Mouse (Mus musculus) embryonic facial prominence, embryonic 11.5 days (tissue): Measurements from ENCODE around the gene Cgrrf1. TPM values are rescaled to one million over a fixed set of nuclear protein-coding genes. Genes with fewer than 3 reads are reported as not detected.

ENCODE experiments used
- ATAC-seq: fragments of 200-750 bp; cut with Nextera tagmentation; replicated peaks from 2 replicates; pipeline ENCODE4 v1.8.0; 2017; ENCODE audit warnings: low read depth; ENCODE audit not compliant: insufficient number of reproducible peaks, low FRiP score, low TSS enrichment
- DNase-seq: peaks from one replicate; pipeline ENCODE4 v3.0.0-alpha.2; 2015; ENCODE audit warnings: low spot score
- H3K27ac ChIP-seq: fragments of 300-500 bp; sonication (generic); replicated peaks from 2 replicates; pipeline ENCODE4 v1.5.1; 2014; ENCODE audit warnings: mild to moderate bottlenecking, low read depth, low read length, control low read depth
- H3K27me3 ChIP-seq: fragments of 300-500 bp; sonication (generic); 2 replicates; pipeline ENCODE4 v1.6.1; 2014; ENCODE audit warnings: mild to moderate bottlenecking, low read length, moderate library complexity, mixed read lengths; ENCODE audit not compliant: control insufficient read depth, insufficient read depth
- H3K36me3 ChIP-seq: fragments of 300-500 bp; sonication (generic); replicated peaks from 2 replicates; pipeline ENCODE4 v1.6.1; 2014; ENCODE audit warnings: low read depth, mild to moderate bottlenecking, low read length, moderate library complexity, mixed read lengths; ENCODE audit not compliant: control insufficient read depth, insufficient read depth
- H3K4me1 ChIP-seq: fragments of 300-500 bp; sonication (generic); 2 replicates; pipeline ENCODE4 v1.6.1; 2014; ENCODE audit warnings: low read length, mixed read lengths; ENCODE audit not compliant: control insufficient read depth, insufficient read depth
- H3K4me2 ChIP-seq: fragments of 300-500 bp; sonication (generic); 2 replicates; pipeline ENCODE4 v1.6.1; 2014; ENCODE audit warnings: low read depth, mild to moderate bottlenecking, control low read depth, low read length, moderate library complexity
- H3K4me3 ChIP-seq: fragments of 300-500 bp; sonication (generic); 2 replicates; pipeline ENCODE4 v1.5.1; 2014; ENCODE audit warnings: low read depth, low read length, control low read depth
- H3K9ac ChIP-seq: fragments of 300-500 bp; sonication (generic); replicated peaks from 2 replicates; pipeline ENCODE4 v1.6.1; 2014; ENCODE audit warnings: mild to moderate bottlenecking, control low read depth, low read length
- H3K9me3 ChIP-seq: fragments of 300-500 bp; sonication (generic); replicated peaks from 2 replicates; pipeline ENCODE4 v1.6.1; 2016; ENCODE audit warnings: mild to moderate bottlenecking, low read length, inconsistent platforms, mixed read lengths; ENCODE audit not compliant: control insufficient read depth
- WGBS: fragments of 180-500 bp; shearing (Covaris S2); extraction: QIAGEN DNeasy Blood & Tissue Kit; methylation state at CpG from one replicate; pipeline ENCODE4 v1.1.7; 2014; 5-methylcytosine and 5-hydroxymethylcytosine counted together
- polyA plus RNA-seq: library from polyadenylated mRNA; unstranded; fragments of >200 nt; fragmentation: Nextera tagmentation; extraction: Ambion mirVana; gene quantifications from 2 replicates; pipeline ENCODE4 v1.2.1, GENCODE M21; 2014

Gene Cgrrf1
- polyA plus RNA-seq, 1 experiment from 2014 or later = 33.9 TPM

- H3K4me3 ChIP-seq = no peak overlapping the region
- no peak for ATAC-seq
- H3K9me3 ChIP-seq = no peaks in the 10 kb centered on the region
- no peak overlapping the region for H3K9ac ChIP-seq
- no peak overlapping the region for H3K27ac ChIP-seq
- H3K4me2 ChIP-seq = no peak overlapping the region
- no peaks in the 10 kb centered on the region for H3K27me3 ChIP-seq
- H3K36me3 ChIP-seq = no peaks in the 10 kb centered on the region
- DNase-seq = peak; percentile 3
- H3K4me1 ChIP-seq = no peaks in the 10 kb centered on the region
- WGBS = 73% methylated on average over 4 of the region's 4 CpGs
Measured at GRCm38 (mm10) chr14:46790303-46790702, 41.6 kb upstream of the Cgrrf1 start.

DNA sequence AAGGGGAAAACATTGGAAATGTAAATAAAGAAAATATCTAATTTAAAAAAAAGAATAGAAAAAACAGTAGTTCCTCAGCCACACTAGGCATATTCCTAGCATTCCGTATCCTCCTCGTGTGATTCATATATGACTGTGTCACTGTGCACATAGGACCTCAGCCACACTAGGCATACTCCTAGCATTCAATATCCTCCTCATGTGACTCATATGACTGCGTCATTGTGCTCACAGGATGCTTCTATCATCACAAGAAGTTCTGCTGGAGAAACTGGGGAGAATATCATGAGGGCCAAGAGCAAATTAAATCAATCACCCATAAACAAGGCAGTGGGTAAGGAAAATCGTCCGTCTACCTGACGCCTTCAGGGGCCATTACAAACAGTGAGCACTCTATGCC, 41.2 kb upstream of the Cgrrf1 start:
- 95% methylated on average over 6 of the region's 6 CpGs for WGBS
- DNase-seq (no peak), ATAC-seq (no peak)
- Histone ChIP-seq H3K4me3 (no peak overlapping the region), H3K4me1 (no peaks in the 10 kb centered on the region), H3K36me3 (no peaks in the 10 kb centered on the region), H3K9me3 (no peaks in the 10 kb centered on the region), H3K27me3 (no peaks in the 10 kb centered on the region), H3K27ac (no peak overlapping the region), H3K9ac (no peak overlapping the region), H3K4me2 (no peak overlapping the region)

- Histone ChIP-seq H3K9me3 (no peaks in the 10 kb centered on the region), H3K4me3 (no peak overlapping the region), H3K27ac (no peak overlapping the region), H3K36me3 (no peaks in the 10 kb centered on the region), H3K4me2 (no peak overlapping the region), H3K9ac (no peak overlapping the region), H3K4me1 (no peaks in the 10 kb centered on the region), H3K27me3 (no peaks in the 10 kb centered on the region)
- ATAC-seq = no peak
- no peak for DNase-seq
- 89% methylated on average over 5 of the region's 5 CpGs for WGBS
Measured at GRCm38 (mm10) chr14:46794157-46794556, 37.8 kb upstream of the Cgrrf1 start.

DNA sequence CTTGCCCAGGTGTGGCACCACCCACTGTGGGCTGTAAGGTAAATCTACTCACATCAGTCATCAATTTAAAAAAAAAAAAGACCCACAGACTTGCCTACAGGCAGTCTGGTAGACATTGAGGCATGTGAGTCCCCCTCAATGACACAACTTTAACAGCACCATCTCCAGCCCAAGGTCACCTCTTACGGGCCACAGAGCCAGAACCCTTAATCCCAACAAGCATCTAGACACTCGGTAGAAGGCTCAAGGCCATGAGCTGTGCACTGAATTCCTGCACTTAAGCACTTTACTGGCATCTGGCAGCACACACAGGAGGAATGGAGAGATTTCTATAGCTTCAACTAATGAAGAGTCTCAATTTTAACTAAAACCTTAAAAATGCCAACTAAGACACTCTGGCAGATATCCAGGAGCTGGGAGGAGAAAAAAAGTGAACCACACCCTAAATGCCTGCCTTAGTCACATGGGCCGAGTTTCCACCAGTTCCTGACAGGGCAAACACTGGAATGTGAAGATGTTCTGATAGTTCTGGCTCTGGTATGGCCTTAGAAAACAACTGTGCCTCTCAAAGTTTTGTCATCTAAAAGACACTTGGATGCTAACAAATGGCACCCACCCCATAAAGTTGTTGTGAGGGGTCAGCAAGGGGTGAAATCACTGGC, 31.1 kb upstream of the Cgrrf1 start:
- Histone ChIP-seq H3K27me3 (no peaks in the 10 kb centered on the region), H3K4me2 (no peak overlapping the region), H3K9ac (no peak overlapping the region), H3K9me3 (no peaks in the 10 kb centered on the region), H3K36me3 (no peaks in the 10 kb centered on the region), H3K4me1 (no peaks in the 10 kb centered on the region), H3K27ac (no peak overlapping the region), H3K4me3 (no peak overlapping the region)
- no peak for DNase-seq
- 91% methylated on average over 3 of the region's 3 CpGs for WGBS
- no peak for ATAC-seq

DNA sequence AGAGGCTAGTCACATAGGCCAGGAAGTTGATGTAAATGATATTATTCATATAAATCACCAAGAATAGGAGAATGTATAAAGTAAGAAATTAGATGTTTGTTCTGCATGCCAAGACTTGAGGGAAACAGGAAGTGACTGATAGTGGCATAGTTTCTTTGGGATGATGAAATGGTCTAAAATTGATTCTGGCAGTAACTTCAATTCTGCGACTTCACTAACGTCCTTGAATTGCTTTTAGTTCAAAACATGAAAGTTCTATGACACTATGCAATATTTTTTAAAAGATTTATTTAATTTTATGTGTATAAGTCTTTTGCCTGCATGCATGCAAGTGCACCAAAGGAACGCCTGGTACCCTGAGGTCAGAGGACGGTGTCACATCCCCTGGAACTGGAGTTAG, 28.7 kb upstream of the Cgrrf1 start:
- ATAC-seq (no peak), DNase-seq (no peak)
- H3K4me2 ChIP-seq = no peak overlapping the region
- no peaks in the 10 kb centered on the region for H3K27me3 ChIP-seq
- H3K27ac ChIP-seq = no peak overlapping the region
- WGBS = 89% methylated on average over 4 of the region's 4 CpGs
- H3K4me1 ChIP-seq = no peaks in the 10 kb centered on the region
- no peak overlapping the region for H3K4me3 ChIP-seq
- H3K9me3 ChIP-seq = no peaks in the 10 kb centered on the region
- H3K9ac ChIP-seq = no peak overlapping the region
- H3K36me3 ChIP-seq = no peaks in the 10 kb centered on the region

GRCm38 (mm10) chr14:46803791-46804190, 28.1 kb upstream of the Cgrrf1 start:
- H3K9ac ChIP-seq = no peak overlapping the region
- WGBS = 76% methylated on average over 1 of the region's 1 CpGs

GRCm38 (mm10) chr14:46806186-46806585, 25.7 kb upstream of the Cgrrf1 start:
- WGBS = 90% methylated on average over 5 of the region's 5 CpGs
- no peak overlapping the region for H3K9ac ChIP-seq

More at GRCm38 (mm10) chr14:46803791-46804190, 28.1 kb upstream of the Cgrrf1 start:
- Histone ChIP-seq H3K4me1 (no peaks in the 10 kb centered on the region), H3K9me3 (no peaks in the 10 kb centered on the region), H3K4me2 (no peak overlapping the region), H3K27me3 (no peaks in the 10 kb centered on the region), H3K27ac (no peak overlapping the region), H3K36me3 (no peaks in the 10 kb centered on the region), H3K4me3 (no peak overlapping the region)
- DNase-seq = no peak
- ATAC-seq = no peak

GRCm38 (mm10) chr14:46807927-46808326, 24.0 kb upstream of the Cgrrf1 start:
- Histone ChIP-seq H3K4me3 (no peak overlapping the region), H3K9me3 (no peaks in the 10 kb centered on the region), H3K27ac (no peak overlapping the region), H3K4me2 (no peak overlapping the region), H3K4me1 (no peaks in the 10 kb centered on the region), H3K36me3 (no peaks in the 10 kb centered on the region), H3K27me3 (no peaks in the 10 kb centered on the region), H3K9ac (no peak overlapping the region)
- no peak for ATAC-seq
- DNase-seq = no peak
- WGBS = 86% methylated on average over 3 of the region's 3 CpGs

More at GRCm38 (mm10) chr14:46806186-46806585, 25.7 kb upstream of the Cgrrf1 start:
- Histone ChIP-seq H3K4me2 (no peak overlapping the region), H3K9me3 (no peaks in the 10 kb centered on the region), H3K4me1 (no peaks in the 10 kb centered on the region), H3K36me3 (no peaks in the 10 kb centered on the region), H3K27ac (no peak overlapping the region), H3K27me3 (no peaks in the 10 kb centered on the region), H3K4me3 (no peak overlapping the region)
- DNase-seq (no peak), ATAC-seq (no peak)
